Mouse (Mus musculus) MEL (cell line): ENCODE measurements around the gene Fgl2.

Source experiments
- CHD2 ChIP-seq: IDR thresholded peaks from 2 replicates; pipeline ENCODE4 v1.6.1; 2011; ENCODE audit warnings: low read length, improper control_type of control experiment
- CTCF ChIP-seq, 3 experiments: IDR thresholded peaks in 2 of 3; conservative IDR thresholded peaks in 1 of 3; 2 replicates each; pipeline ENCODE4 v1.5.1; 2011 to 2012; ENCODE audit warnings: low read length in 3 of 3, low read depth in 2 of 3, mild to moderate bottlenecking in 2 of 3, improper control_type of control experiment in 1 of 3, inconsistent platforms in 1 of 3, mixed read lengths in 1 of 3, moderate library complexity in 1 of 3; ENCODE audit not compliant: control insufficient read depth in 1 of 3, insufficient read depth in 1 of 3, poor library complexity in 1 of 3, severe bottlenecking in 1 of 3
- EP300 ChIP-seq, 2 experiments: IDR thresholded peaks; 2 replicates each; pipeline ENCODE4 v1.6.1; 2011; ENCODE audit warnings: improper control_type of control experiment in 2 of 2, low read length in 2 of 2, low read depth in 1 of 2, mild to moderate bottlenecking in 1 of 2
- HCFC1 ChIP-seq: IDR thresholded peaks from 2 replicates; pipeline ENCODE4 v1.6.1; 2012; ENCODE audit warnings: low read depth, mild to moderate bottlenecking, inconsistent platforms, low read length, improper control_type of control experiment, moderate library complexity
- MAX ChIP-seq: IDR thresholded peaks from 2 replicates; pipeline ENCODE4 v1.6.1; 2011; ENCODE audit warnings: low read length, improper control_type of control experiment
- POLR2A ChIP-seq, 2 experiments: IDR thresholded peaks; 2 replicates each; pipeline ENCODE4 v1.6.1; 2011 to 2012; ENCODE audit warnings: low read length in 2 of 2, mild to moderate bottlenecking in 2 of 2, control low read depth in 1 of 2, improper control_type of control experiment in 1 of 2, low read depth in 1 of 2, moderate library complexity in 1 of 2; ENCODE audit not compliant: control insufficient read depth in 1 of 2, insufficient read depth in 1 of 2, poor library complexity in 1 of 2
- RCOR1 ChIP-seq: IDR thresholded peaks from 2 replicates; pipeline ENCODE4 v1.6.1; 2012; ENCODE audit warnings: low read depth, mild to moderate bottlenecking, inconsistent platforms, low read length, improper control_type of control experiment
- USF1 ChIP-seq: IDR thresholded peaks from 2 replicates; pipeline ENCODE4 v1.6.1; 2014; ENCODE audit warnings: low read depth, mild to moderate bottlenecking, inconsistent platforms, low read length, improper control_type of control experiment, moderate library complexity
- ZNF384 ChIP-seq: IDR thresholded peaks from 2 replicates; pipeline ENCODE4 v1.6.1; 2012; ENCODE audit warnings: low read depth, mild to moderate bottlenecking, inconsistent platforms, low read length, improper control_type of control experiment

DNA sequence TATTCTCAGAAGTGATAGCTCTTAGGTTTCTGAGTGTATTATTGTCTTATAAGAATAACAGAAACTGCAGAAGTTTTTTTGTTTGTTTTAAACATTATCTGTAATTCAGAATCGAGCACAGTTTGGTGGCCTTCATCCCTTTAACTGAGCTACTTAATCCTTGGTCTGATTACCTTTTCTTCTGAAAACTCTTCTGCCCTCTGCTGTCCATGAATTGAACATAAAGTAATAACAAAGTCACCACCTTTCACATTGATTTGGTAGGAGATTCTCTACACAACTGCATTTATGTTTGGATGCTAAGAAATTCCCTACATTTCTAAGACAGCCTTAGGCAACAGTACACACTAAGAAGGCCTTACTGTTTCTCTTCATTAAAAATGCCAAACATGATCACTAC, 48.2 kb downstream of the Fgl2 start:
- TF ChIP-seq CTCF (IDR thresholded peaks at IDR 0.05 in 2 of 3, conservative IDR thresholded peaks at IDR 0.05 in 1 of 3; ENCODE audit: control insufficient read depth in 1 of 3, insufficient read depth in 1 of 3, low read depth in 2 of 3, low read length in 3 of 3, poor library complexity in 1 of 3, severe bottlenecking in 1 of 3): peak in 2 of 3 experiments; percentile 36 to 94; a peak in 4 of 6 replicates
- no peak for TF ChIP-seq USF1
- TF ChIP-seq RCOR1: no peak
- no peak for TF ChIP-seq MAX
- no peak for TF ChIP-seq ZNF384
- TF ChIP-seq POLR2A (IDR thresholded peaks at IDR 0.05; ENCODE audit: control insufficient read depth in 1 of 2, insufficient read depth in 1 of 2, low read depth in 1 of 2, low read length in 2 of 2, poor library complexity in 1 of 2): no peak
- no peak for TF ChIP-seq CHD2
- TF ChIP-seq HCFC1: no peak
- TF ChIP-seq EP300 (IDR thresholded peaks at IDR 0.05; ENCODE audit: low read depth in 1 of 2, low read length in 2 of 2): no peak
